ENCODE assay signal across 8 mouse cellular contexts in the genomic region with DNA sequence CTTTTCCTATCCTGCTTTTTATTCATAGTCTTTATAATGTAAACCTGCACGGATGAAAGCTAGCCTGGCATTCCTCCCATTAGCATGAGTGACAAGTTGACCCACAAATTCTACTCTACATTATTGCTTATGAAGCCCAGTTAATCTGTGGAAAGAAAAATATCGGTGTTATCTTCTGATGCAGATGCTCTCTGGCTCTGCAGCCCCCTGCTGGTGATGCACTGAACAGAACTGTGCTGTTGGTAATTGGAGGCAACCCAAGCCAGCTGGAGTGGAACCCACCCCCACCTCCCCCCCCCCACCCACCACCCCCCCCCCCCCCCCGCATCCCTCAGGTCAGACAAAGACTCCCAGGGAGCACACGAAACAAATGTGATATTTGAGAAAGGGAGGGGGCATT.
DNase-seq lines count a peak whose midpoint lies in the region; TF ChIP-seq lines count a peak whose summit lies in the region.
"Had no signal": no experiment of that assay in that cellular context is flagged by ENCODE, and none has a peak within 500 bp of the region (broad histone marks: within the 10 kb centered on the region; RNA-seq: fewer than 3 reads in every experiment).

No protein-coding gene starts in this region.

- no peaks in the 10 kb centered on the region for H3K4me1 ChIP-seq in embryonic fibroblast, embryonic 13.5 days (ENCODE audit: control insufficient read depth, insufficient read depth, low read length)
- H3K4me1 ChIP-seq: heart, embryonic 15.5 days had no signal

- peak; percentile 52 for DNase-seq in ES-CJ7 (ENCODE audit: low read depth, low spot score)
- peak; percentile 50 to 81 for DNase-seq in adrenal gland, adult (ENCODE audit: inconsistent age in 2 of 2, low spot score in 1 of 2)
- DNase-seq in heart, postnatal 14 days, result peak; percentile 68 to 76
- peak; percentile 19 to 74 for DNase-seq in layer of hippocampus, postnatal 25 days (ENCODE audit: extremely low spot score in 1 of 2, low spot score in 1 of 2)
- DNase-seq in lung, postnatal 36 days, result peak; percentile 72
- DNase-seq in right cerebral cortex, postnatal 36 days (ENCODE audit: low spot score in 2 of 2), result peak; percentile 42 to 44

- intact Hi-C loops in heart, postnatal 14 days (cut with DNase I), result loop anchor here (2.0 to 10.0 kb wide), 2 partner anchors 293 to 439 kb away; no protein-coding TSS in a partner anchor

- peak; percentile 81; the same call in 1 of the 2 replicates for TF ChIP-seq CTCF in embryonic fibroblast, embryonic 13.5 days (IDR thresholded peaks at IDR 0.05; ENCODE audit: borderline replicate concordance, insufficient read depth, low read length)

- no peak overlapping the region for H3K27ac ChIP-seq in embryonic fibroblast, embryonic 13.5 days (ENCODE audit: insufficient read depth, low read length)
- H3K27ac ChIP-seq: heart, embryonic 15.5 days had no signal

- no peak overlapping the region for H3K4me3 ChIP-seq in embryonic fibroblast, embryonic 13.5 days (ENCODE audit: insufficient read depth, low read length)
- H3K4me3 ChIP-seq: heart, embryonic 15.5 days had no signal

- no peak for TF ChIP-seq POLR2A in embryonic fibroblast, embryonic 13.5 days (IDR thresholded peaks at IDR 0.05; ENCODE audit: low read depth, low read length)
